ENCODE assay signal across 8 mouse cellular contexts in genomic region chr3:32398623-32399022, GRCm38 (mm10). TPM values are rescaled to one million over a fixed set of nuclear protein-coding genes. Genes with fewer than 3 reads are reported as not detected.
A peak's percentile ranks its signal among the peaks of the same experiment; 100 is the strongest.
DNase-seq lines count a peak whose midpoint lies in the region; ATAC-seq and TF ChIP-seq lines count a peak whose summit lies in the region.

No protein-coding gene starts in this region.

- no peaks in the 10 kb centered on the region for H3K27me3 ChIP-seq in megakaryocyte, embryonic 14.5 days (replicated peaks)
- H3K27me3 ChIP-seq in liver, embryonic 12.5 days (replicated peaks), result no peaks in the 10 kb centered on the region
- H3K27me3 ChIP-seq in stomach, embryonic 16.5 days (ENCODE audit: control insufficient read depth, insufficient read depth, low read length), result no peaks in the 10 kb centered on the region

- intact Hi-C loops in gastrocnemius, adult 2 months (cut with DNase I), result loop anchor here (5.0 kb wide), 1 partner anchor 114 kb away; the partner anchor contains the start of gene Zfp639
- intact Hi-C loops in left cerebral cortex, postnatal 25 days (cut with DNase I), result no loop called here

- peak overlapping the region; percentile 91 for H3K27ac ChIP-seq in gastrocnemius, adult 2 months
- no peak overlapping the region for H3K27ac ChIP-seq in liver, embryonic 12.5 days
- H3K27ac ChIP-seq in stomach, embryonic 16.5 days (ENCODE audit: low read length), result no peak overlapping the region

- peak overlapping the region; percentile 93 for H3K9ac ChIP-seq in liver, embryonic 12.5 days
- no peak overlapping the region for H3K9ac ChIP-seq in stomach, embryonic 16.5 days (ENCODE audit: low read length)

- no peak for DNase-seq in gastrocnemius, adult 2 months
- no peak for DNase-seq in gastrocnemius, adult 8-10 months (ENCODE audit: low spot score in 2 of 2)
- DNase-seq in cerebellum, adult 9-11 months, result no peak
- DNase-seq in left cerebral cortex, postnatal 25 days (ENCODE audit: low spot score in 2 of 2), result no peak

- peaks cover 53% of the 10 kb centered on the region for H3K4me1 ChIP-seq in megakaryocyte, embryonic 14.5 days
- peaks cover 52% of the 10 kb centered on the region for H3K4me1 ChIP-seq in liver, embryonic 12.5 days
- H3K4me1 ChIP-seq in stomach, embryonic 16.5 days (ENCODE audit: control insufficient read depth, insufficient read depth, low read length), result peaks cover 24% of the 10 kb centered on the region

- peak overlapping the region; percentile 84 for H3K4me2 ChIP-seq in liver, embryonic 12.5 days
- H3K4me2 ChIP-seq in stomach, embryonic 16.5 days (ENCODE audit: low read depth, low read length), result peak overlapping the region; percentile 59

- no peak for TF ChIP-seq CTCF in gastrocnemius, adult 2 months (IDR thresholded peaks at IDR 0.05)

- no peaks in the 10 kb centered on the region for H3K9me3 ChIP-seq in megakaryocyte, embryonic 14.5 days
- H3K9me3 ChIP-seq in liver, embryonic 12.5 days (replicated peaks), result no peaks in the 10 kb centered on the region
- no peaks in the 10 kb centered on the region for H3K9me3 ChIP-seq in stomach, embryonic 16.5 days (replicated peaks; ENCODE audit: control insufficient read depth, low read length)

- ATAC-seq in megakaryocyte, adult 5-6 weeks (ENCODE audit: poor library complexity, severe bottlenecking), result no peak
- no peak for ATAC-seq in liver, embryonic 12.5 days
- no peak for ATAC-seq in stomach, embryonic 16.5 days (ENCODE audit: insufficient read depth, low FRiP score)

- H3K36me3 ChIP-seq in megakaryocyte, embryonic 14.5 days (replicated peaks; ENCODE audit: low read length), result no peaks in the 10 kb centered on the region
- H3K36me3 ChIP-seq in liver, embryonic 12.5 days, result no peaks in the 10 kb centered on the region
- H3K36me3 ChIP-seq in stomach, embryonic 16.5 days (ENCODE audit: control insufficient read depth, insufficient read depth, low read length), result no peaks in the 10 kb centered on the region

- peak overlapping the region; percentile 96 for H3K4me3 ChIP-seq in gastrocnemius, adult 2 months
- peak overlapping the region; percentile 67 for H3K4me3 ChIP-seq in megakaryocyte, embryonic 14.5 days (replicated peaks)
- peak overlapping the region; percentile 87 for H3K4me3 ChIP-seq in liver, embryonic 12.5 days
- H3K4me3 ChIP-seq in stomach, embryonic 16.5 days (replicated peaks; ENCODE audit: low read length), result peak overlapping the region; percentile 28; the same call in 1 of the 2 replicates

- WGBS in liver, embryonic 12.5 days (ENCODE audit: insufficient replicate concordance), result 43% methylated on average over 4 of the region's 4 CpGs
- WGBS in stomach, embryonic 16.5 days, result 19% methylated on average over 4 of the region's 4 CpGs

RNA-seq across cellular contexts. Expression of gene Pik3ca, which starts 1.2 kb away (rescaled TPM):
- 10 to 100 TPM; 40.1 to 63.3 TPM for total RNA-seq in gastrocnemius, adult 2 months (2021)
- 10 to 100 TPM; 40.7 to 50.6 (median 45.8) TPM for total RNA-seq in gastrocnemius, adult 8-10 months (2022)
- polyA plus RNA-seq in megakaryocyte, embryonic 14.5 days (2012; ENCODE audit: insufficient read depth, low replicate concordance), result 0.64 and 0.81 TPM in 2 replicates
- total RNA-seq in megakaryocyte, adult 5-6 weeks (2015), result 23.5 and 25.0 TPM in 2 replicates
- 31.1 and 32.4 TPM in 2 replicates for total RNA-seq in megakaryocyte, adult 5-6 weeks (2017)
- polyA plus RNA-seq in liver, embryonic 12.5 days (2016; fragmentation: Nextera tagmentation; extraction: Ambion mirVana), result 4.6 and 5.6 TPM in 2 replicates
- polyA plus RNA-seq in stomach, embryonic 16.5 days (2015; fragmentation: Nextera tagmentation; extraction: Ambion mirVana), result 7.3 and 8.2 TPM in 2 replicates
- total RNA-seq in left cerebral cortex, postnatal 25 days (2021), result 10 to 100 TPM; 60.9 to 62.3 TPM

RNA-seq across cellular contexts. Expression of gene Zmat3, which starts 32.8 kb away (rescaled TPM):
- total RNA-seq in gastrocnemius, adult 2 months (2021), result 1 to 10 TPM; 6.3 to 9.3 TPM
- 1 to 10 TPM; 7.1 to 9.7 (median 8.6) TPM for total RNA-seq in gastrocnemius, adult 8-10 months (2022)
- 4.0 and 5.0 TPM in 2 replicates for polyA plus RNA-seq in megakaryocyte, embryonic 14.5 days (2012; ENCODE audit: insufficient read depth, low replicate concordance)
- total RNA-seq in megakaryocyte, adult 5-6 weeks (2015), result 2.3 and 2.4 TPM in 2 replicates
- total RNA-seq in megakaryocyte, adult 5-6 weeks (2017), result 0.53 and 0.77 TPM in 2 replicates
- polyA plus RNA-seq in liver, embryonic 12.5 days (2016; fragmentation: Nextera tagmentation; extraction: Ambion mirVana), result 0.82 and 0.91 TPM in 2 replicates
- polyA plus RNA-seq in stomach, embryonic 16.5 days (2015; fragmentation: Nextera tagmentation; extraction: Ambion mirVana), result 5.7 and 6.4 TPM in 2 replicates
- total RNA-seq in left cerebral cortex, postnatal 25 days (2021), result 10 to 100 TPM; 96.0 to 98.3 TPM

Comparison
In these comparisons a context has a peak if more than half of its experiments do, and no peak if none do; other contexts are left out.
1. H3K4me3 ChIP-seq: peak in every context shown above with its lines; median percentile 96 in gastrocnemius, adult 2 months; 87 in liver, embryonic 12.5 days; 67 in megakaryocyte, embryonic 14.5 days; 28 in stomach, embryonic 16.5 days.
2. RNA of gene Zmat3, which starts 32.8 kb away (total RNA-seq): 96.0 to 98.3 TPM in left cerebral cortex, postnatal 25 days; 6.3 to 9.3 TPM in gastrocnemius, adult 2 months, 7.1 to 9.7 TPM in gastrocnemius, adult 8-10 months and 0.53 to 2.4 TPM in megakaryocyte, adult 5-6 weeks; every median in the first group is over 4 times any median in the second.